Mouse (Mus musculus) ES-E14 (cell line): ENCODE measurements around the gene Elob.

Experiments
- CHD2 ChIP-seq: IDR thresholded peaks from 2 replicates; pipeline ENCODE4 v1.6.1; 2014; ENCODE audit warnings: mild to moderate bottlenecking, low read depth, low read length, inconsistent platforms
- HCFC1 ChIP-seq: IDR thresholded peaks from 2 replicates; pipeline ENCODE4 v1.6.1; 2012; ENCODE audit warnings: low read length, inconsistent platforms, borderline replicate concordance; ENCODE audit not compliant: insufficient read depth
- MAFK ChIP-seq: IDR thresholded peaks from 2 replicates; pipeline ENCODE4 v1.6.1; 2014; ENCODE audit warnings: mild to moderate bottlenecking, low read depth, low read length, inconsistent platforms; ENCODE audit not compliant: insufficient read depth
- ZC3H11A ChIP-seq: IDR thresholded peaks from 2 replicates; pipeline ENCODE4 v1.6.1; 2012; ENCODE audit warnings: low read depth, mild to moderate bottlenecking, inconsistent platforms, low read length, borderline replicate concordance
- ZNF384 ChIP-seq: IDR thresholded peaks from 2 replicates; pipeline ENCODE4 v1.6.1; 2012; ENCODE audit warnings: low read depth, low read length, inconsistent platforms

GRCm38 (mm10) chr17:23820731-23821130 lies 8.2 kb downstream of the Elob start:
- no peak for TF ChIP-seq HCFC1
- TF ChIP-seq MAFK = no peak
- no peak for TF ChIP-seq ZNF384
- TF ChIP-seq CHD2 = no peak
- no peak for TF ChIP-seq ZC3H11A
